Mouse (Mus musculus) common myeloid progenitor, adult 5-6 weeks (primary cell): Measurements from ENCODE around the gene Zc3h10. TPM values are rescaled to one million over a fixed set of nuclear protein-coding genes. Genes with fewer than 3 reads are reported as not detected.

Experiments
- ATAC-seq: replicated peaks from 2 replicates; pipeline ENCODE4 v1.8.0; 2016; ENCODE audit warnings: low read depth, mild to moderate bottlenecking, moderate TSS enrichment, inconsistent platforms; ENCODE audit not compliant: poor library complexity, severe bottlenecking
- total RNA-seq: library from RNA; stranded (forward); fragments of 200-1000, 187-1606 nt; gene quantifications from 2 replicates; pipeline ENCODE4 v1.2.3, GENCODE M21; 2017

The Zc3h10 gene
- 8.6 and 10.6 TPM in 2 replicates for total RNA-seq

- ATAC-seq = peak; percentile 72
Measured at GRCm38 (mm10) chr10:128547361-128548032, at the start of gene Zc3h10. TSS of gene Zc3h10 (minus strand) at chr10:128547774.

DNA sequence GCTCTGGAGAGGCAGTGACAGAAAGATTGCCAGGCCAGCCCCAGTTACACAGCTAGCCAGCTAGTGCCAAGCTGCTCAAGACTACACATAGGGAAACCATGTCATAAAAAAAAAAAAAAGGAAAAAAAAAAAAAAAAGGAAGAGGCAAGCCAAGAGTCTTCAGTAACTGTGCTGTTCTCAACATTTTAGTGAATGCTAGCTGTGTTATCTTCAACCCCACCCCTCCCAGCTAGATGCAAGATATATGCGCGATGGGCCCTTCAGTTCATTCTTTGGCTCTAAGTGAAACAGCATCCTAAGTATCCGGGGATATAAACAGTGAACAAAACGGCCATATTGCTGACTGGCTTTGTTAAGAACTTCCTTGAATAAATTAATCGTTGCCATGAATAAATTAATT, 45.2 kb upstream of the Zc3h10 start:
- no peak for ATAC-seq

DNA sequence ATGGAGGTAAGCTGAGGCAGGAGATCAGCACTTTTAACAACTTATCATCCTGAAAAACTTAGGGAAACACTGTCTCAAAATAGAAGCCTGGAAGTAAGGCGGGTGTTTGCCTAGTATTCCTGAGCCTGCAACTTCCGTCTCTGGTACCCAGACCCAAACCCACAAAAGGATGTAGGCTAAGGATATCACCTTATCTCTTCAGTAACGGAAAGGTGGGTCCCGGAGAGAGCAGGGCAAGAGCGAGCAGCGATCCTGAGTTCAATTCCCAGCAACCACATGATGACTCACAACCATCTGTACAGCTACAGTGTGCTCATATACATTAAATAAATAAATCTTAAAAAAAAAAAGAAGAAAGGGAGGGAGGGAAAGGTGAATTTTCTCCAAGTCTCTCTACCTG, 43.9 kb upstream of the Zc3h10 start:
- no peak for ATAC-seq

DNA sequence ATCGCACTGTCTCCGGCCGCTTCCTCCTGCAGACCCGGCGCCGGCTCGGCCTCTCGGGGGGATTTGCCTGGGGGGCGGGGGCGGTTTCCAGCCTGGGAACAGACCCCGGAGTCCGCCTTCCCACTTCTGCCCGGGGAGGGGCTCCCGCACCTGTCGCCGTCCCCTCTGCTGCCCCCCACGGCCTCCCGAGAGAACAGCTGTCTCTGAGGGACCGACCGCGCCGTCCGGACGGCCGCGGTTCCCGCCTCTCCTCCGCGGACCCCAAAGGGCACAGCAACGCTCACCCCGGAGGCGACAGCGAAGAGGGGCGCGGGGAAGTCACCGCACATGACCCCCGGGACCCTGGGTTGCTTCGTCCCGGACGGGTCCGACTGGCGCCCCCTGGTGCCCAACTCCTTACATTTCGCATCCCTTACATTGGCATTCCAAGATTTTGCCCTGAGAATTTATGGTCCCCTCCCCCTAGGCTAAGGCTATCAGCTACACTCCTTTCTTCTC, 42.7 kb upstream of the Zc3h10 start:
- ATAC-seq = peak; percentile 53

DNA sequence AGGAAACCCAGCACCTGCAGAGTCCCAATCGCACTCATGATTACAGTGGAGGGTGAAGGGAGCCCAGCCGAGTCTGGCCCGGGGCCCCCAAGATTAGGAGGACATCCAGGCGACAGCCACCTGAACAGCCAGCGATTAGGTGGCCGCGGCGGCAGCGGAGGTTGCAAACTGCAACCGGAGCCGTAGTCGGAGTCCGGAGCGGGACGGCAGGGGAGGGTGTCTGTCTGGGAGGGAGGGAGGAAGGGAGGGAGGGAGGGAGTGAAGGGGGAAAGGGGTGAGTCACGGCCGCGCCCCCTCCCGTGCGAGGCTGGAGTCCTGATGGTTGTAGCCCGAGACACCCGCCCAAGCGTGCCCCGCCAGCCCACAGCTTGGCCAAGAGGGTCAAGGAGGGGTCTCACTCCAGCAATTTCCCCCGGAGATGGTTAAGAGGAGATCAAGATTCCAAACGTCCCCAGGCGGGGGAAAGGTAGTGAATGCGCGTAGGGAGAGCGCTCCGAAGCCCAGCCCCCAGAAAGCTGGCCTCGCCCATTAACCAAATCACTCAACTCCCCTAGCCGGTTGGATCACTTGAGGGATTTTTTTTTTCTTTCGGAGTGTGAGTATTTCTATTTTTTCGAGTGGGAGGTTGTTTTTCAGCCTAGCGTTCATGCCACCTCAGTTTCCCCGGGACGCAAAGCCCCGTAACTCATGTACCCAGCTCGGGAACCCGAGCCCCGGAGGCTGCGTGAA, 42.1 kb upstream of the Zc3h10 start, which contains the start of gene Erbb3:
Erbb3 (minus strand) TSS at position 189 of the 729 bp plus-strand sequence.
- ATAC-seq = peak; percentile 60

- no peak; the same call in 1 of the 2 replicates for ATAC-seq
Measured at GRCm38 (mm10) chr10:128588775-128589463, 41.3 kb upstream of the Zc3h10 start.

- ATAC-seq = no peak
Measured at GRCm38 (mm10) chr10:128588136-128588535, 40.6 kb upstream of the Zc3h10 start.

DNA sequence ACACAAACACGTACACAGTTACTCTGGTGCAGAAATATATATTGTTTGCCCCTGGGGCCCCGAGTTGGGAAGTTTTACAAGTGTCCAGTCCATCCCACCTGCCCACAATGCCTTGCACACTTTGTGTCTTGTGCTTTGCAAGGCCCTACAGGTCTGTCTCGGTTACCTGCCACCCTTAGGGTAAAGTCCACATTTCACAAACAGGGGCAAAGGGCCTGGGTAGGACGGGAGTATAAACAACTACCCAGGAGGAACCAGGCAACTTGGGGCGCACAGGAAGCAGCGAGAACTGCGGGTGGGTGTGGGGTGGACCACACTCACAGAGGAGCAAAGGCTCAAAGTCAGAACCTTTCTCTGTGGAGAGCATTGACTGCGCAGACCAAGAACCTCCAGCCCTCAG, 40.1 kb upstream of the Zc3h10 start:
- ATAC-seq = no peak

DNA sequence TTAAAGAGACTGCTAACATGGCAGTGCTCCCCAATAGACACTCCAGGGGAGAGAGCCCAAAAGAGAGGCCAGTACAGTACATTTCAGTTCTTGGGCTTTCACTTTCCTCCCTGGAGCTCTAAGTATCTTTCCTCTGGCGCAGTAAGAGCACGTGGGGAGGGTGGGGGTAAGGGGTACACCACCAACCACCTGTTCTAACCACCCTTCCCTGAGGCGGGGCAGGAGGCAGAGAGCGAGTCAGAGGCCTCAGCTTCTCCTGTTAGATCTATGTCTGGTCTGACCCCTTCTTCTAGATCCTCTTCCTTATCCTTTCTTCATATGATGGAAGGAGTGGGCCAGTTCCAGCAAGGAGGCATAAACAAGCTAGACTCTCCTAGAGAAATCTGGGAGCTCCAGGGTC, 39.5 kb upstream of the Zc3h10 start:
- ATAC-seq = no peak

GRCm38 (mm10) chr10:128586546-128586945, 39.0 kb upstream of the Zc3h10 start:
- no peak for ATAC-seq

- no peak for ATAC-seq
Measured at GRCm38 (mm10) chr10:128584386-128584785, 36.8 kb upstream of the Zc3h10 start.

DNA sequence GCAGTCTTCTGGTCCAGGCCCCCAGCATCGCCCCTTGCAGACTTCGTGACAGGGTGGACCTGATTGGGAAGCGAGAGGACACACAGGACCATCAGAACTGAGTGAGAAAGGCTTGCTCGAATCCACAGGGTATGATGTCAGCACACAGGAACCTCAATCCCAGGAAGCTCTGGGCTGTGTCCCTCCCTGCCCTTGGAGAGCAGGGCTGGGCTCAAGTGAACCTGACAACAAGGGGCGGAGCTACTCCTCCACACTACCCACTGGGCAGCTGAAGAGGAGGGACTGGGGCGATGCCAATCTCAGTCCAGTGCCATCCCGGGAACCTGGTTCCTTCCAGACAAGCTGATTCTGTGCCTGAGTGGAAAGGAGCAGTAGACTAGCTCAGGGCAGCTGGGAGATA, 36.1 kb upstream of the Zc3h10 start:
- no peak; the same call in 1 of the 2 replicates for ATAC-seq

- ATAC-seq = no peak
Measured at GRCm38 (mm10) chr10:128579731-128580130, 32.2 kb upstream of the Zc3h10 start.

GRCm38 (mm10) chr10:128579298-128579697, 31.7 kb upstream of the Zc3h10 start:
- no peak for ATAC-seq

DNA sequence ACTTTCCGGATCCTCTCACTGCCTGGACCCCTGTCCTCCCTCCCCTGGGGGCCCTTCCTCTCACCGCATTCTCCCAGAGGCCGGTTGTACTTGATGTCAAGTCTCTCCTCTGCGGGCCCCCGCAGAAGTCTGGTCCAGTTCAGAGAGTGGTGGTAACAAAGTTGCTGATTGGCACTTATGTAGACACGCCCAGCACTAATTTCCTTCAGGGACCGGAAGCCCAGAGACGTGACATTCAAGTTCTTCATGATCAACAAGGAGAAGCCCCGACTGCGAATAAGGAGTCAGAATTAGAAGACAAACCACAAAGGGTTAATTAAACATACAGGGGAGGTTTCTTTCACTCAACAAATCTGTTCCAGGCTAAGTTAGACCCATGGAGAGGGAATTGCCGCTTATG, 30.8 kb upstream of the Zc3h10 start:
- peak; percentile 70 for ATAC-seq

GRCm38 (mm10) chr10:128575063-128575462, 27.5 kb upstream of the Zc3h10 start:
- peak; percentile 62; the same call in 1 of the 2 replicates for ATAC-seq

- peak; percentile 93 for ATAC-seq
Measured at GRCm38 (mm10) chr10:128565788-128566531, 18.4 kb upstream of the Zc3h10 start, which contains the start of gene Pa2g4. TSS of gene Pa2g4 (minus strand) at chr10:128565987.

- peak; percentile 30 for ATAC-seq
Measured at GRCm38 (mm10) chr10:128565206-128565787, 17.7 kb upstream of the Zc3h10 start.

- ATAC-seq = no peak
Measured at GRCm38 (mm10) chr10:128563544-128563943, 16.0 kb upstream of the Zc3h10 start.

- no peak for ATAC-seq
Measured at GRCm38 (mm10) chr10:128556963-128557362, 9.4 kb upstream of the Zc3h10 start.
